Mouse (Mus musculus): ENCODE measurements around the gene Atxn2.
"Not testable (repeated sequence)": the region's sequence is repeated elsewhere in the genome, so short reads cannot be mapped to it uniquely, and the experiment has no call there.

The Atxn2 gene

GRCm38 (mm10) chr5:121835949-121836691 is 125.0 kb downstream of the Atxn2 start:
- DNase-seq (ENCODE audit: low read depth, low spot score): no peak

DNA sequence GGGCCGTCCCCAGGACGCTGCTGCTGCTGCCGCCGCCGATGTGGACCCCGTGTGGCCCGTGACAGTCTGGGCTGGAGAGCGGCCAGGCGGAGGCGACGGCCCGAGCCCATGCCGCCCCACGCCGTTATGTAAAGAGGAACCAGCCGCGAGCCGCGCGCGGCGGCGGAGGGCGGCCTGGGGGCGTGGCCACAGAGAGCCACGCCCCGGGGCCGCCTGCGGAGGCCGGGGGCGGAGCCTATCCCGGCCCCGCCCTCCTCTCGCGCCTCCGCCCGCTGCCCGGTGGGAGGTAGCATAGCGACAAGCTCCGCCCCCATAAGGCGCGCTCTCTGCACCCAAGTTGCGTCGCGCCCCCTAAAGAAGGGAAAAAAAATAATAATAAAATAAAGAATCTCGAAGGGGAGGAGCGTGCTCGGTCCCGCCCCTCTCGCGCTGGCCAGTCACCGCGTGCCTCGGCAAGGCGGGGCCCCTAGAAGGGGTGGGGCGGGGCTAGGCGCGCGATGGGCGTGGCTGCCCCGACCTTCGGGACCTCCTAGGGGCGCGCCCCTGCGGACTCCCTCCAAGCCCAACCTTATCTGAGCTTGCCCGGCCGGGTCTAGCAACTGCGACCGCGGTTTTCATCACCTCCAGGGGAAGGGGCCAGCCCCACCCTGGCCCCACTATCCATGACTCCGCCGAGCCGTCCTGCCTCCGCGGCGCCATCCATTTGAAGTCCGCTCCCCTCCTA is 125.7 kb downstream of the Atxn2 start:
- DNase-seq (ENCODE audit: low read depth, low spot score): peak; percentile 88

DNA sequence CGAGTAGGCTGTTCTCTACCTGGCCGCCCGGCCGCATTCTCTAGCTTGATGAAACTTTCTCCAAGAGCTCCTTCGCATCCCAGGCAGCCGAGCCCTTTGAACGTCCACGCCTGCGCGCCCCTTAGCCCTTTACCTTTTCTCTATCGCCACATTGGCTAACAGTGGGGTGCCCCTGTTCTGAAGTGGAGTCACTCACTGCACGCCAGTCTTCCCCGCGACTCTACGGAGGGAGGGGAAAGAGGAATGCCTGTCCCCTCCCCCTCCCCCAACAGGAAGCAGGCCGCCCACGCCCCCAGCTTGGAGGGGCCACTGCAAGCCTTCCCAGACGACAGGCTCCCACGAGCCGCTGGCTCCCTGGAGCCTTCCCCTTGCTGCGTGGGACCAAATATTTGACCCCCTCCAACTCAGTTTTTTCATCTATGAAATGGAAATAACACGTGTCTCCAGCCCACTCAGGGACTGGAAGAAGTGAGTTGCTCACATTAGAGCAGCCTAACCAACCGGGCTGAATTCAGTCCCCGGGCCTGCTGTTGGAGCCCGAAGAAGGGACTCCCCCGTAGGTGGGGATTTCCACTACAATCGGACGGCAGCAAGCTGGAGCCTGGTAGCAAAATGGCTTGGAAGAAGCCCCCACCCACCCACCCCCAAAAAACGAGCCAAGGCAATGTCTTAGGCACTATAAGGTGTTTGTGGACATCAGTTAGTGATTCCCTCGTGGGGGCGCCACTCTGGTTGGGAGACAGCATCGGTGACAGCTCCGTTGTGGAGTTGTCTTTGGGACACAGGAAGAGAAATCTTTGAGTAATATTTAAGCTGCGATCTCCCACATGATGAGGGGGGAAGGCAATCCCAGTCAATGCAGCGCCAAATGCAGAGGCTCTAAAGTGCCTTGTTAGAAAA is 126.6 kb downstream of the Atxn2 start, which contains the start of gene Sh2b3:
Sh2b3 (minus strand) TSS at position 206 of the 900 bp plus-strand sequence.
- peak; percentile 38 for DNase-seq (ENCODE audit: low read depth, low spot score)

DNA sequence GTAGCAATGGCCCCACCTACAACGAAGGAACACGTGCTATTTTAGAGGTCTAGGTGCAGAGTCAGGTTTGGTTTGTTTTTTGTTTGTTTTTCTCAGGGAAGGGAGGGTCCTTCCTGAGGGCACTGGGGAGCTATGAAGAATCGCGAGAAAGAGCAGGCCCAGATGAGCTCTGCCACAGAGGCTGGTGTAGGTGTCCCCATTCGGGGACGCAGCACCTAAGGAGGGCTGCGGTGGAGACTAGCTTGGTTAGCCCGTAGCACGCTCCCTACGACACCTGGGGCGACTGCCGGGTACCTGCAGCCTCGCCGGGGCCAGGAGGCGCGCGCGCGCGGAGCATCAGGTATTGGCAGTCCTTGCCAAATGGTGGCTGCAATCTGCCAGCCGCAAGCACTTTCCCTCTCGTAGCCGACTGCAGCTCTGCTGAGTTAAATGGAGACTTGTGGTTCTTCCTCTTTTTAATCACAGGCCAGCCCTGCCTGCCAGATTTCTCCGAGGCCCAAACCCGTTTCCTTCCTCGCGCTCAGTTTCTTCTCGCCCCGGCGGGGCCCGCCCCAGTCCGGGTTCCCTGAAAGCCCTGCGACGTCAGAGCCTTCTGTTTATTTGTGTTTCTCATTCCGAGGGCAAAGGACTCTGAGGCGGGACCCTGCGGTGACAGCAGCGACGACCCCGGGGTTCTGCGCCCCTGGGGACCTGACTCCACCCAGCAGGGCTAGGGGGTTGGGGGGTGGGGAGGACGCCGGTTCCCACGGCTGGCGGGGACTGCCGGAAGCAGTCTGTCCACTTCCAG is 127.4 kb downstream of the Atxn2 start:
- no peak for DNase-seq (ENCODE audit: low read depth, low spot score)

DNA sequence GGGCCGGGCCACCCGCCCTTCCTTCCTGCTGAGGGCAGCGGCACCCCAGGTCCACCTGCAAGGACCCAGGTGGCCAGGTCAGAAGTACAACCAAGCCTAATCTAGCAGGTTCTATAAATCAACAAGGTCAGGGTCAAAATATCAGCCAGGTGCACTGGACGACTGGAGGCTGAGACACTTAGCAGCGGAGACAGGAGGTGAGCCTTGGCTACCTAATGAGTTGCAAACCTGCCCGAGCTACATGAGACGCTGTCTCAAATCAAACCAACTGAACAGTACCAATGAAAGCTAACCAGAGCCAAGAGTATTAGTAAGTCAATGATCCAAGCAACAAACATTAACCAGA is 128.0 kb downstream of the Atxn2 start:
- DNase-seq (ENCODE audit: low read depth, low spot score): no peak

- no peak for DNase-seq (ENCODE audit: low read depth, low spot score)
Observed at GRCm38 (mm10) chr5:121841516-121841915, 130.4 kb downstream of the Atxn2 start.

DNA sequence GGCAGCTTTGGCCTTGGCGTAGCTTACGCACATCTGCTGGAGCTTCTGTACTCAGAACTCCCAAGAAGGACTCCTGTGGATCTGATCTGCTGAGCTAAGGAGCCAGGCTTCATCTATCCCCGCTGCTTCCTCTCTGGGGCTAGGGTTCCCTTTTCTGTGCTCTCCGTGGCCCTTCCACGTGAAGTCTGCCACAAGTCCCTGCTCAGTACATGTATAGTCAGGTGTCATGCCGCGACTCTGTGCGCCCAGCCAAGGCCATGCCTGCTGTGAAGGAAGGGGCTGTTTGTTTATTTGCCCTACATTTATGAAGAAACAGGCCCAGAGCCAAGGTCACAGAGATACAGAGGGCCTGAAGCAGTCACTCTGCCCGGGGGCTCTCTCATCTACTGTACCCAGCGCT is 130.8 kb downstream of the Atxn2 start:
- no peak for DNase-seq (ENCODE audit: low read depth, low spot score)

DNA sequence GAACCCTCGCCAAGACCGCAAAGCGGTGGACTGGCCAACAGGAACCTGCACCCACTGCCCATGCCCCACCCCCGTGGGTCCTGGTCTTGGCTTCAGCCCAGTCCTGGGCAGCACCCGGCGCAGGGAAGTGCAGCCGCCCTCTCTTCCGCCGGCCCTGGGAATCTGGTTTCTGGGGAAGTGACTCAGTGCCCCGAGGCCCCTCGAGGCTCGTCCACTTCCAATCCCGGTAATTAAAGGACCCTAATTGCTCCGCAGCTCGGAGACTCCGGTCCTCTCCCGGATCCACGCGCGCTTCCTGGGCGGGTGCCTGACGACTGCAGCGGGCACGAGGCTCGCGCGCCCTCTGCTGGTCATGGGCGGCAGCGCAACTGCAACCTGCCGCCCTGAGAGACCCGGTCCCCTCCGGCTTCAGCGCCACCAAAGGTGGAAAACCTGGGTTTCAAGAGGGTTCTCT is 131.6 kb downstream of the Atxn2 start:
- DNase-seq (ENCODE audit: low read depth, low spot score): peak; percentile 69

GRCm38 (mm10) chr5:121843138-121843905 is 132.2 kb downstream of the Atxn2 start:
- DNase-seq (ENCODE audit: low read depth, low spot score): no peak

DNA sequence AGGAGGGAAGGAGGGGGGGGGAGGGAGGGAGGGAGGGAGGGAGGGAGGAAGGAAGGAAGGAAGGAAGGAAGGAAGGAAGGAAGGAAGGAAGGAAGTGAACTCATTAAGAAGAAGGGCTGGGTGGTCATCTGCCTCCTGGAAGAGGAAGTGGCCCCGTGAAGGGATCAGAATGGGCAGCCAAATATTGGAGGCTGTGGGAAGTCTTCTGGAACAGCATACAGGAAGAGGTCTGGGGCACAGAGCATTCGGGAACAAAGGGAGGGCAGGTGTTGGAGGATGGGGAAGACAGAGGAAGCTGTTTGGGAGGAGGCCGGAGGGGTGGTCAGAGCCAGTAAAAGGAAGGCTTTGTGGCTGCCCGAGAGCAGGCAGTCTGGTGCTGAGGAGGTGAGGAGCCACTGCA is 134.2 kb downstream of the Atxn2 start:
- no peak for DNase-seq (ENCODE audit: low read depth, low spot score)

DNA sequence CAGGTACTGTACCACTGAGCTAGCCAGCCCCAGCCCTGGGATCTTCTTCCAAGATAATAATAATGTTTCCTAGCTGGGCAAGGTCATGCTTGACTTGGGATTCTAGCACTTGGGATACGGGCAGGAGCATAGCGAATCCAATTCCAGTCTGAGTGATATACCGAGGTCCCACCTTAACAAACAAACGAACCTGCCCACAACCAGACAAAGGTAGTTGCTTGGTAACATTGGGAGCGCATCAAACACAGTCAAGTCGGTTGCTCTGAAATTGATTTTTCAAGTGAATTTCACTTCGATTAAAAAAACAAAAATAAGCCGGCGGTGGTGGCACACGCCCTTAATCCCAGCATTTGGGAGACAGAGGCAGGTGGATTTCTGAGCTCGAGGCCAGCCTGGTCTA is 135.2 kb downstream of the Atxn2 start:
- no peak for DNase-seq (ENCODE audit: low read depth, low spot score)

DNA sequence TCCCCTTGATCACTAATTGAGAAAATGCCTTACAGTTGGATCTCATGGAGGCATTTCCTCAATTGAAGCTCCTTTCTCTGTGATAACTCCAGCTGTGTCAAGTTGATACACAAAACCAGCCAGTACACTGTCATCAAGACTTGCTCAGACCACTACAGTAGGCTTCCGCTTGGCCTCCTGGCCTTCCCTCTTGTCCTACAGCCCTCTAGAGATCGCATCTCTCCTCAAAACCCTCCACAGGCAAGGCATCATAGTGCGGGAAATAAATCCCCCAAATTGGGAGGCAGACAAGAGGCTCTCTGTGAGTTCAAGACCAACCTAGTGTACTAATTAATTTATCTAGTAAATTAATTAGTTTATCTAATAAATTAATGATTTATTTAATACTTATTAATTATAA is 136.1 kb downstream of the Atxn2 start:
- DNase-seq (ENCODE audit: low read depth, low spot score): not testable (repeated sequence)

- DNase-seq (ENCODE audit: low read depth, low spot score): peak; percentile 62
Observed at GRCm38 (mm10) chr5:121848035-121848519, 136.9 kb downstream of the Atxn2 start.

DNA sequence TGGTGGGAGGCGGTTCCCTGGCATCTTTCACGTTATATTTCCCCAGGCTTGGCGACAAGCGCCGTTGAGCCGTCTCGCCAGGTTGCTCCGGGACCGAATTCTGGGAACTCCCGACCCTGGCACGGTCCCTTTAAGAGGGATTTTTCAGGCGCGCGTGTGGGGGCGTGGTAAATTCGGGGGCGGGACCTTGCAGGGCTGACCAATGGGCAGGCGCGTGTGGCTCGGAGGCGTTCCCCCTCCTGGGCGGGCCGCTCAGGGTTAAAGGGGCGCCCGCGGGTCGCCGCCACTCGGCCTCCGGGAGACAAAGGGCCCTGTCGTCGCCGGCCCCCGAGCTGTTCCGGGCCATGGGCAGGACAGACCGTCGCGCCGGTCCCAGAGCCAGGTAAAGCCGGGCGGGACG is 137.6 kb downstream of the Atxn2 start, which contains the start of gene Pheta1:
Pheta1 (plus strand) TSS at position 242 of the 400 bp plus-strand sequence.
- peak; percentile 93 for DNase-seq (ENCODE audit: low read depth, low spot score)

- DNase-seq (ENCODE audit: low read depth, low spot score): no peak
Observed at GRCm38 (mm10) chr5:121849478-121850349, 138.6 kb downstream of the Atxn2 start.

- no peak for DNase-seq (ENCODE audit: low read depth, low spot score)
Observed at GRCm38 (mm10) chr5:121853368-121854051, 142.4 kb downstream of the Atxn2 start.

GRCm38 (mm10) chr5:121854768-121855167 is 143.6 kb downstream of the Atxn2 start:
- no peak for DNase-seq (ENCODE audit: low read depth, low spot score)

DNA sequence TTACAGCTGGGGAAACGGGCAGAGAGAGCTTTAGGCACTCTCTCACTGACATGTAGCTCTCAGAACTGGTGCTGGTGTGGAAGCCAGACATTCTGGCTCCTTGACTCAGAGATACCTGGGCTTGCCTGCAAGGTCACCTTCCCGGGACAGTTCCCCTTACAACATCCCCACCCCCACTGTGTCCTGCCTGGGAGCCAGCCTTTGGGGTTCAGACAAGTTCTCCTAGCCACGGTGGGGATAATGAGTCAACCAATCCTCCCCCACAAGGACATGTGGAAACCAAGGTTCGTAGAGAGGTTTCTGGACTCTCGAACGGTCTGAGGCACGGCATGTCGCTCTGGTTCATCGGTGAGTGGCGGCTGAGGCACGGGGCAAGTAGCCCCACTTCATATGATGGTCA is 145.6 kb downstream of the Atxn2 start:
- DNase-seq (ENCODE audit: low read depth, low spot score): no peak

DNA sequence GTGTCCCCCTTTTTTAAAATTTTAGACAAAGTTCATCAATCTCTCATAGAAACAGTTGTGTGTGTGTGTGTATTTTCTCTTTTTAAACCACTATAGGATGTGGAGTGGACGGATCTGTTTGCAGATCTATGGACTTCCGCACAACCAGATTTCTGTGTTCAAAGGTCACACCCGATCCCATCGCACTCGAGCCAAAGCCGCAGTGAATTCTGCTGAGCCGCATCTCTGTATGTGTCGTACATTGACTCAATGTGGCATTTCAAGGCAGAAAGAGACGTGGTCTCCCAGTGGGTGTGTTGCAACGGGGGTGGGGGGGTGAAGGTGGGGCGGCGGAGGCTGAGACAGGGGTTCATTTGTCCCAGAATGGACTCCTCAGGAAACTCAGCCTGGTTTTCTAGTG is 147.3 kb downstream of the Atxn2 start:
- DNase-seq (ENCODE audit: low read depth, low spot score): no peak
